Mouse (Mus musculus) heart, embryonic 12.5 days (tissue): ENCODE measurements at regions not wholly inside any gene's neighbourhood (a gene's known extent, or its start where the extent isn't known, plus 50 kb on each side); places are given as distances from the start of the nearest gene placed in this dataset.

Source experiments
- ATAC-seq: fragments of 200-750 bp; cut with Nextera tagmentation; 2 replicates; pipeline ENCODE4 v1.8.0; 2017; ENCODE audit warnings: moderate TSS enrichment, moderate library complexity; ENCODE audit not compliant: insufficient number of reproducible peaks, low FRiP score
- H3K27ac ChIP-seq: fragments of 300-500 bp; sonication (generic); 2 replicates; pipeline ENCODE4 v1.5.1; 2016; ENCODE audit warnings: mild to moderate bottlenecking, moderate library complexity; ENCODE audit not compliant: poor library complexity, severe bottlenecking
- H3K27me3 ChIP-seq: fragments of 300-500 bp; sonication (generic); replicated peaks from 2 replicates; pipeline ENCODE4 v1.6.1; 2016; ENCODE audit warnings: mild to moderate bottlenecking, moderate library complexity
- H3K36me3 ChIP-seq: fragments of 300-500 bp; sonication (generic); 2 replicates; pipeline ENCODE4 v1.6.1; 2016; ENCODE audit warnings: mild to moderate bottlenecking, moderate library complexity
- H3K4me1 ChIP-seq: fragments of 300-500 bp; sonication (generic); replicated peaks from 2 replicates; pipeline ENCODE4 v1.6.1; 2016; ENCODE audit warnings: mild to moderate bottlenecking
- H3K4me2 ChIP-seq: fragments of 300-500 bp; sonication (generic); 2 replicates; pipeline ENCODE4 v1.6.1; 2016; ENCODE audit warnings: mild to moderate bottlenecking, moderate library complexity
- H3K4me3 ChIP-seq: fragments of 300-500 bp; sonication (generic); 2 replicates; pipeline ENCODE4 v1.5.1; 2016; ENCODE audit warnings: mild to moderate bottlenecking
- H3K9ac ChIP-seq: fragments of 300-500 bp; sonication (generic); 2 replicates; pipeline ENCODE4 v1.6.1; 2016; ENCODE audit warnings: mild to moderate bottlenecking, moderate library complexity
- H3K9me3 ChIP-seq: fragments of 300-500 bp; sonication (generic); replicated peaks from 2 replicates; pipeline ENCODE4 v1.6.1; 2016; ENCODE audit warnings: mild to moderate bottlenecking, moderate library complexity
- WGBS: fragments of 180-500 bp; shearing (Covaris S2); methylation state at CpG from one replicate; pipeline ENCODE4 v1.1.7; 2016; 5-methylcytosine and 5-hydroxymethylcytosine counted together

GRCm38 (mm10) chr16:15491328-15491999 is 174.2 kb downstream of the Gm21897 start:
- Histone ChIP-seq H3K9ac (no peak overlapping the region), H3K27ac (no peak overlapping the region), H3K36me3 (no peaks in the 10 kb centered on the region), H3K4me1 (no peaks in the 10 kb centered on the region), H3K4me3 (no peak overlapping the region), H3K4me2 (no peak overlapping the region), H3K27me3 (no peaks in the 10 kb centered on the region), H3K9me3 (no peaks in the 10 kb centered on the region; the same call in 1 of the 2 replicates)
- WGBS, result 51% methylated on average over 3 of the region's 3 CpGs
- no peak for ATAC-seq

- no peak for ATAC-seq
These were observed 176.0 kb downstream of the Gm21897 start for GRCm38 (mm10) chr16:15493236-15493635.

More at GRCm38 (mm10) chr16:15493236-15493635, 176.0 kb downstream of the Gm21897 start:
- no peaks in the 10 kb centered on the region for H3K36me3 ChIP-seq
- H3K9ac ChIP-seq, result no peak overlapping the region
- H3K27ac ChIP-seq, result no peak overlapping the region
- no peaks in the 10 kb centered on the region for H3K27me3 ChIP-seq
- 53% methylated on average over 2 of the region's 2 CpGs for WGBS
- H3K4me3 ChIP-seq, result no peak overlapping the region
- no peaks in the 10 kb centered on the region; the same call in 1 of the 2 replicates for H3K9me3 ChIP-seq
- H3K4me1 ChIP-seq, result no peaks in the 10 kb centered on the region
- no peak overlapping the region for H3K4me2 ChIP-seq
